Mouse (Mus musculus) MN1 (cell line): ENCODE measurements around the gene Svop.

Experiments used
- DNase-seq: peaks from one replicate; pipeline ENCODE4 v3.0.0-alpha.2; 2016; ENCODE audit warnings: low spot score

Svop gene

DNA sequence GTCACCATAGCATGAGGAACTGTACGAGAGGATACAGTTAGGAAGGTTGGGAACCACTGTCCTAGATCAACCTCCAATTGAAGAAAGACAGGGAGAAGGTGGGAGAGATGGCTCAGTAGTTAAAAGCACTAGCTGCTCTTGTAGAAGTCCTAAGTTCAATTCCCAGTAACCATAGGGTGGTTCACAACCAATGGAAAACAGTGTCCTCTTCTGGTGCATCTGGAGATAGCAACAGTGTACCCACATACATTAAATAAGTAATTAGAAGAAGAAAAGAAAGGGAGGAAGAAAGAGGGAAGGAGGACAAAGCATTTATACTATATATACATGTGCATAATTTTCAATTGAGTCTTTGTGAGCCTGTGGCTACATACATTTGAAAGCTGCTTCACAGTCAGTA, 46.2 kb downstream of the Svop start:
- DNase-seq, result peak; percentile 48

DNA sequence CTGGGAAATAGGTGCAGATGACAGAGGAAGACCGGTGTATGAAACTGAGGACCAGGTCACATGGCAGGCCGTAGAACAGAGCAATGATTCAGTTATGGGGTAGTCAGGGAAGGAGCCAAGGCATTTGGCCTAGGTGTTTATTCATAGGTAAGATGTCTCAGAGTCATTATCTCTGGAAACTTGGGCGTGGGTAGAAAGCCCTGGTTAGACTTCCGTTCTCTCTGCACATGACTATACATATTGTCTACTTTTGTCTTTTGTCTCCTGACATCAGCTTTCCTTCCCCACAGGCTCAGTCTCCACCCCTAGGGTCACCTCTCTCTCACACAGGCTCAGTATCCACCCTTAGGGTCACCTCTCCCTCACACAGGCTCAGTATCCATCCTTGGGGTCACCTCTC, 47.6 kb downstream of the Svop start:
- DNase-seq, result no peak

DNA sequence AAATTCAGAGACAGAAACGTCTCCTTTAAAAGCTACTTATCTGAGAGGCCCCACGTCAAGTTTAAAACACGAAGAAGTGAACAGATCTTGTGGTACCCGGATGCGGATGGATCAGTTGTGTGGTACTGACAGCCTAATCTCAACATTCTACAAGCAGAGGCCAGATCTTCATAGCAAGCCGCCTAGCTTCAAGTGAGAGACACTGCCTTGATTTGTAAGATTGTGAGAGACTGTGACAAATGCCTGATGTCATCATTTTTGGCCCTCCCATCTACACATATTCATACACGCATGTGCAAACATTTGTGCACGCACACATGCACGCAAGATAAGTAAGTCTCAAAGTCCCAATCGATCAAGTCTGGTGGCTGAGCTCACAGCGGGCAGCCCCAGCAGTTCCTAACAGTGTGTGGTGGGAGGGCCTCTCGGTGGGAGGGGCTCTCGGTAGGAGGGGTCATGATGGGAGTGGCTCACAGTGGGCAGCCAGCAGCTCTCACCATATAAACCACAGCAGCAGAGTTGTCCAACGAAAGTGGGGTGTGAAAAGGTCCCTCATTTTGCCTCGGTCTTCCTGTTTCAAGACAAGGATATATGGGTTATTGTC, 49.9 kb downstream of the Svop start:
- DNase-seq, result no peak

DNA sequence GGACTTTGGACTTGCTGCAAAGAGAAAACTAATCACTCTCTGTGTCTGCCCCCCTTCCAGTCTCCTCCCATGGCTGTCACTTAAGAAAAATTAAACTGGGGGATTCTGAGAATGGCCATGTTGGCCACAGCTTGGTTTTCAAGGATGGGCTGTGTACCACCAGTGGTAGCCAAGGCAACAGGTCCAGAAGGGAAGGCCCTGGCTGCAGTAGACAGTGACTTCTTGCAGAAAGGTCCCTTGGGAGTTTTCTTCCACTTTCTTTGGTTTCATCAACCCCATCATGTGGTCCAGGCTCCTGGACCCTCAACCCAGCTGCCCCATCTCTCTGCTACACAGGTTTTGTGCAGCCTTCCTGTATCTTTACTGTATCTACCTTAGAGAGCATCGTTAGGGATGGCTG, 50.5 kb downstream of the Svop start:
- no peak for DNase-seq

DNA sequence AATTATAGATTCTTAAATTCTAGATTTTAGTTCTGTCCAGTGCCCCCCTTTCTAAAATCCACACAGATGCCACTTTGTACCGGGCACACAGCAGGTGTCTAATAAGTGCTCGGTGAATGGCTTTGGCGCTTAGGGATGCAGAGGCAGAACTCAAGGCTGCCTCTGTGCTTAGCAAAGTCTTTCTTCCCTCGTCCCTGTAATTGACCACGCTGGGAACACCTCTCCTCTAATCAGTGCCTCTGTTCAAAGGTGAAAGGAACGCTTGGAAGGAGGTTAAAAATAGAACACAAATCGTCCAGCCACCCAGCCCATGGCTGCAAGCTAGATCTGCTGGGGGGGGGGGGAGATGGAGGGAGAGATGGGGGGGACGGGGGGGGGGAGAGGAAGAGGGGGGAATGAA, 50.9 kb downstream of the Svop start:
- no peak for DNase-seq

DNA sequence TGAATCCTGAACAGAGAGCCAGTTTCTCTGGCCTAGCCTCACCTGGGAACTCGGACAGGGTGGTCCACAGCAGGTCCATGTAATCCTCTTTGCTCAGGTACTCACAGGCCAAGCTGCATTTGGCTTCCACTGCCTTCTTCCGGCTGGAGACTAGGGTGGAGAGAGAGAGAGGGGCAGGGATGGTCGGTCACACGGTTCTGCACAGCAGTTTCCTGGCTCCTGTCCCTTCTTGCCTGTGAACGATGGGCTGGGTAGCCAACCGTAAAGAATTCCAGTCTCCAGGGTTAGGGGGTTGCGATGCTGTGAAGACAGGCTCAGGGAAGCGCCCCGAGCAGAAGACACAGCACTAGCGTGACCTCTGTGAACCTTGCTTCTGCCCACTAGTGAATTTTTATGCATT, 56.3 kb downstream of the Svop start:
- DNase-seq, result no peak

DNA sequence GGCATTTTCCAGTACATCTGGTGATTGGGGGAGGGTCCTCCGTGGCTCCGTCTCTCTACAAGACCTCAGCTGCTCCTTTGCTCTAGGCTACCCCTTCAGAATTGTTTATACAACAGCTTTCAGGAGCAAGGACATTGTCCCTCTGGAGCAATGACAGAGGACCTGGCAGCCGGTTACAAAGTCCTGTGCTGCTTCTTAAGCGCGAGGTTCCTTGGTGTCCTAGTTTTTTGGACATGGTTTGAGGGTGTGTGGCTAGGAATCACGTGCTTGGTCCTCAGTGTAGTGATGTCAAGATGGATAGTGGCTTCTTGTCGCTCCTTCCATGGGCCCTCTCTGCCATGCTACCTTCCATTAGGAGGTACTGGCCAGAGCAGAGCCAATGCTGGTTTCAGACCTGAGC, 57.0 kb downstream of the Svop start:
- DNase-seq, result no peak

DNA sequence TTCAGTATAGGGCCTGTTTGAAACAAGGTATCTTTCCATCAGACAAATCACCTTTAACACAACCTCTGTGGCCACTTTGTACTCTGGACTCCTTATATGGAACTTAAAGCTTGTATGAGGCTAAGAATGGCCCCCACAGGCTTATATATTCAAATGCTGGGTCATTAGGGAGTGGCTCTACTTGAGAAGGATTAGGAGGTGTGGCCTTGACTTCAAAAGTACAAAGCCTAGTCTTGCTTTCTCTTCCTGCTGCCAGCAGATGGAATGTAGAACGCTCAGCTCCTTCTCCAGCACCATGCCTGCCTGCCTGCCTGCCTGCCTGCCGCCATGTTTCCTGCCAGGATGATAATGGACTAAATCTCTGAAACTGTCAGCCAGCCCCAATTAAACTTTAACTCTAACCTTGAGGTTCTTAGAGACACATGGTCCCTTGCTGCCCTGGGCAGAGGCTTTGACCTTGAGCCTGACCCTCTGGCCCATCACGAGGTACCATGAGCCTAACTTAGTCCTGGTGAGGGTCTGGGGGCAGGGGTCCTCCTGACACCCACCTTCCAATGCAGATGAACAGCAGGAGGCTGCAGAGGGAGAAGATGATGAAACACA, 59.1 kb downstream of the Svop start:
- no peak for DNase-seq

DNA sequence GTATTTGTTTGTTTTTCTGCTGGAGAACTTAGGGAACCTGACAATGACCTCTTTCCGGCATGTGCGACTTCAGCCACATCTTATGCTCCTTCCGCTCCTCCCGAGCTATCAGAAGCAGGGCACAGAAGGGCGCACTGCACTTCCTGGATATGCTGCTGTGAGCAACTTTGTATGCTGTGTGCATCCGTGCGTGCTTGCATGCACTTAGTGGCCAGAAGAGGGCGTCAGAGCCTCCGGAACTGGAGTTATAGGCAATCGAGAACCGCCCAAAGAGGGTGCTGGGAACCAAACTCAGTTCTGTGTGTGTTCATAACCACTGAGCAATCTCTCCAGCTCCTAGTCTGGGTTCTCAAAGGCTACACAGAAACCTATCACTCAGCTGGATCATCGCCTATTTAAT, 60.7 kb downstream of the Svop start:
- no peak for DNase-seq

DNA sequence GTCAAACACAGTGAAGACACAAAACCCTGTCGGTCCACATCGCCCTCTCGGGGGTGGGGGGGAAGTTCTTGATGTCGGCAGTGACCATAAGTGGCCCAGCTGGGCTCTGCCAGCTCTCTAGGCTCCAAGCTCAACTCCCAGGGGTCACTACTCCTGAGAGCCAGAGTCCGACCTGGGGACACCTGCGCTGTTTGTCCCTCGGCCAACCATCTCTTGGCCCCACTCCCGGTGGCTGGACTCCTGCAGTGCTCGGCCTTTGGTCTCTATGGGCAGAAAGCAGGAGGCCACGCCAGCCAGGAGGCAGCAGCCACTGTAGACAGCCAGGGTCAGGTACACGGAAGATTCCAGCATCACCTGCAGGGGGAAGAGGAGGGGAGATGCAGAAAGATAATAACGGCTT, 63.3 kb downstream of the Svop start:
- no peak for DNase-seq

DNA sequence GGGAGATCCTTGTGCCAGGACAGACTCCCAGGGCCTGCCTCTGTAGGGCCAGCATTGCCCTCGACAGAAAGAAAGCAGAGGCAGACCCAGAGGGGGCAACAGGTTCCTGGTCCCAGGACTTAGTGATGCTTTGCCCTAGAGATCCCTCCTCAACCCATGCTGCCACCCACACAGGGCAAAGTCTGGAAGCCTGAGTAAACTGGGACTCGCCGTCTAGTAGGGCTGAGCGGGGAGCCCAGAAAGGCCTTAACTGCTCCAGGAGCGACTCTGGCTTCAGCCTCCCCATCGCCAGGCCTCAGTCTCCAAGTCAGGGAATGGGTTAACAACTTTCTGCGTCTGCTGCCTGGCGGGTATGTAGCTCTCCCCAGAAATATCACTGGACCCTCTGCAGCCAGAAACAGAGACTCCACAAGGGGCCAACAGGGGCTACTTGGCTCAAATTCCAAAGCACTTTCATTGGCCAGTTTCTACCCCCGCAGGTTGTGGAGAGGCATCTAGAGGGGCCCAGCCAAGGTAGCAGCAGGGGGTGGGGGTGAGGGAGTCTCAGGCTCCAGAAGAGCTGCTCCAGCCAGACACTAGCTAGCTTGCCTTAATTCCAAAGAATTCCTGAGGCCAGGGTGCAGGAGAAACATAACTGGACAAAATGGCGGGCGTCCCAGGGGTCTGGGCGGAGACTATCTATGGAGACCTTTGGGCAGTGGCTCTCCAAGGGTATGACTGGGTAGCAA, 64.0 kb downstream of the Svop start:
- no peak for DNase-seq

DNA sequence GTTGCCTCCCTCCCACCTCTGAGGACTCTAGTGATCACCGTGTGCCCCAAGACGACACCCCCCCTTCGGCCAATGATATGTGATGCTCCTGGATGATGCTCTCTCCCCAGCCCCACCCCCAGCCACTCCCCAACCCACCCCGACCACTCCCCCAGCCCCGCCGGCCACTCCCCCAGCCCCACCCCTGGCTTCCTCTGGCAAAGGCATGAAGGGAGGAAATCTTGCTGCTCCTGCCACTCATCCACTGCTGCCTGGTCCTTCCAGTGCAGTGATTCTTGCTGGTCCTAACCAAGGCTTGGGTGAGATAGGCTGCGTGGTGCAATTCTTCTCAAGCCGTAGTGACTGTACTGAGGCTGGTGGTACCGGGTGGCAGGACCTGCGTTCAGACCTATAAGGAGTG, 66.5 kb downstream of the Svop start:
- DNase-seq, result no peak

DNA sequence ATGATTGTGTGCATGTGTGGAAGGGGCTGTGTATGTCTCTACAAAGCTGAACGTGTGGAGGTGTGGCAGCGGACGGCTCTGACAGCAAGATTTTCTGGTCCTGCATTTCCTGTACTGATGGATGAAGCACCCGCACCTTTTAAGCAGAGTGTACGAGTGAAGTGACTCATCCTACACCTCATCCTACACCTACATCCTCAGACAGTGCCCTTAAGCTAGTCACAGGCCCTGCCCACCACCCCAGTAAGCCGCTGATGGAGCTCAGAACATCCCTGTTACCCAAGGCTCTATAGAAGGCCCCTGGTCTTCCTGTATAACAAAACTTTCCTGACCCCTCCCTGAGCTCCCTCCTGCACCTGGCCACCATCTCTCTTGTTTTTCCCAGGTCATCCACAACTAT, 67.0 kb downstream of the Svop start:
- no peak for DNase-seq

DNA sequence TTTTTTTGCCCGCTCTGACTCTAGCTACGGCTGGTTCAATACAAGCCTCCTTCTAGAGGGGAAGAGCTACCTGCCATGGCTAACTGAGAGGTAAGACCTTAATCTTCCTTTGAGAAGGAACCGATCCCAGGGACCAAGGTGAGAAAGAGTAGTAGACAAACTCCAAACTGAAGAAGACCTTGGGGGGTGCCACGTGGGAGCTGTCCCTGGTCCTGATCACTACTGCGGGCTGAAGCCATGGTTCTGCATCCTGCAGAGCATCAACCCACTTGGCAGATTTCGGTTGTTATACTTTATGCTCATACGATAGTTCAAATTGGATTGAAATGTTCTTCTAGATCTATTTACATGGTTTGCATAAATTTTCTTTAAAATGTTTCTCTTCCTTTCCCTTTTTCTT, 76.2 kb downstream of the Svop start:
- DNase-seq, result no peak

DNA sequence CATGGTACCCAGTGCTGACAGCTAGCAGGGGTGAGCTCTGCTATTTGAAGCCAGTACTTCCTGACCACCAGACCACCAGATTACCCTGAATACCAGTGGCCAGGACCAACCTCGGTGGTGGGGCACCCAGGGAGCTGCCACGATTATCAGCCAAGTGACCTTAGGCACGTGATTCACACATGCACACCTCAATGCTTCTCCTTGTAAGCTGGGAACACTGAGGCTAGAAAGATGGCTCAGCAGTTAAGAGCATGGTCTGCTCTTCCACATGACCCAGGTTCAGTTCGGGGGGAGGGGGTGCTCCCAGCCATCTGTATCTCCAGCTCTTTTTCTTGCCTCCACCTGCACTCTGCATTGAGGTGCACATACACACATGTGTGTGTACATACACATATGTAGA, 82.3 kb downstream of the Svop start:
- no peak for DNase-seq

DNA sequence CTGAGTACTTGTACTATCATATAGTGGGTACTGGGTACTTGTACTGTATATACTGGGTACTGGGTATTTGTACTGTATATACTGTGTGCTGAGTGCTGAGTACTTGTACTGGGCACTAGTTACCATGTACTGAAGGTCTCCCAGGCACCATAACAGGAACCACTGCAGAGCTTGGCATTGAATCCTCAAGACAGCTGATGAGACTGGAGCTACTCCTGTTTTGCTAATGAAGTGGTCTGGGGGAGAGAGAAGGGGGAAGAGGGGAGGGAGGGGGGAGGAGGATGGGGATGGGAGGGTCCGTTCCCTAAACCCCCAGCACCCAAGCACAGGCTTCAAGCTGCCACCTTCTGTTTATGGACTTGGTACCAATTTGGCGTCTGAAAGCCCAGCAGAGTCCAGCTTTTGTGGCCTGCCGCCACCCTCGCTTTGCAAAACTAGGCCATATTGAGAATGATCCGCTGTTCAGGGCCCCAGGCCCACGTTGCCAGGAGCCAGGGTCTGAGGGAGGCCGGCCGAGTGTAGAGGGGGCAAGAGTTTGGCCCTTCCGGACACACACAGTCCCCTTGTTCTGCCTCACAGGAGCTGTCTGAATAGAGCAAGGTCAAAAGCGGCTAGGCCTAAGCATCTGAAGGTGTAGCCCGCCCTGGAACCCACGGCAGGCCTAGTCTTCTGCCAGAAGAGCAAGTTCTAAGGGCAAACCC, 83.5 kb downstream of the Svop start:
- no peak for DNase-seq

DNA sequence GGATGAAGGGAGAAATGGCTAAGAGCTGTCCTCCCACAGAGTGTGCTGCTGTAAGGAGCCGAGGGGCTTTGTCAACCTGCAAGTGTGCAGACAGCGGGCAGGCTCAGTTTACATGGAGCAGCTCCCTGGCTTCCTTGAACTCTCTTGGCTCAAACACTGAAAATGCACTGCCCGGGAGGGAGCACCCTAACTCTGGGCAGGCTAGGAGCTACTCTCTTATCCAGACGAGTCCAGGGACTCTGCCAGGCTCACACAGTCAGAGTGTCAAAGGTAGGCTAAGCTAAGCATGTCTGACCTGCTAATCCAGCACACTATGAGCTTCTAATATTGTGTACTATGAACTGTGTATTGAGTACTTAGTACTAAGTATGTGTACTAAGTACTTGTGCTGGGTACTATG, 84.4 kb downstream of the Svop start:
- no peak for DNase-seq

DNA sequence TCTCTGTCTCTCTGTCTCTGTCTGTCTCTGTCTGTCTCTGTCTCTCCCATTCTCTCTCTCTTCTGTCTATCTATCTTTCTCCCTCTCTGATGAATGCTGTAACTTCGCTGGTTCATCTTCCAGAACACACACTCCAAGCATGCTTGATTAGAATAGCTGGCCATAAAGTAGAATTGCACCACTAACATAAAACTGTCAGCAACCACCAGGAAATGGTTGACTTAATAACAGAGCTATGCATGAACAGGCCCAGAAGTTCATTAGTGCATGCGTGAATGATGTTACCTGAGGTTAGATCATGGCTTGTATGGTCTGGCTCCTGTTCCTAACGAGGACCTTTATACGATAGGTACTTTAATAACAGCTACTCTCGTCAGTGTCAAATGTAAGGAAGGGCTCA, 86.3 kb downstream of the Svop start:
- DNase-seq, result no peak

DNA sequence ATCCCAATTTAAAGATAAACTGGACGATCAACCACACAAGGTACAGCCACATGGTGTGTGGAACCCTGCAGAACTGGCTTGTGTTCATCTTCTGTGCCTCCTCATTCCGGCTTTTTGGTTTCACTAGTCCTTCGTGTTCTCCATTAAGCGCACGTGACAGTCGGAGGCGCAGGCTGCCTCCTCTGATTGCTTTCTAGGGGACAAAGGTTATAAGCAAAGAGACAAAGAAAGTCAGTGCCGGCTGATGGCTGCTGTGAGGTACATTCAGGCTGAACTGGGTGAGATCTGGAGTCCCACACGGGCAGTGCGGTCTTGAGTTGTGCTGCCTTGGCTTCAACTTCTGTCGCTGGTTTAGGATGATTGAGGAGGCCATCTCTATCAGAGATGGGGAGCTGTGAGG, 86.8 kb downstream of the Svop start:
- DNase-seq, result no peak

DNA sequence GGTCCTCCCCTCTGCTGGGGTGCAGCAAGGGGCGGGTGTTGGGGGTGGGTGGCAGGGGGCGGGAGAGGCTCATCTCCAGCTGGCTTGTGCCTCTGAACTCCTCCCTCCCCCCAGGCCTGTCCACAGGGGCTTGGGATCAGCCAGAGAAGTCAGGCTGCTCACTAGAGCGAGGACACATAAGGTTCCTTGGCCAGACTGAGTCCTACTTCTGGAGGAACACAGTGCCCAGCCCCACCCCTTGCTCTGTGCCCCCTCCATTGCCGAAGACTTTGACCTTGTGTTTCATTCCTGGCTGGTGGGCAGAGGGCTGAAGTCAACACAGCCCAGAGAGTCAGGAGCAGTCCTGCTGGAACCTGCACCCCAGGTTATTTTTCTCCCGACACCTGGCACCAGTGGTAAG, 87.8 kb downstream of the Svop start, which contains the start of gene Dao:
Dao (plus strand) TSS at position 162 of the 400 bp plus-strand sequence.
- no peak for DNase-seq

DNA sequence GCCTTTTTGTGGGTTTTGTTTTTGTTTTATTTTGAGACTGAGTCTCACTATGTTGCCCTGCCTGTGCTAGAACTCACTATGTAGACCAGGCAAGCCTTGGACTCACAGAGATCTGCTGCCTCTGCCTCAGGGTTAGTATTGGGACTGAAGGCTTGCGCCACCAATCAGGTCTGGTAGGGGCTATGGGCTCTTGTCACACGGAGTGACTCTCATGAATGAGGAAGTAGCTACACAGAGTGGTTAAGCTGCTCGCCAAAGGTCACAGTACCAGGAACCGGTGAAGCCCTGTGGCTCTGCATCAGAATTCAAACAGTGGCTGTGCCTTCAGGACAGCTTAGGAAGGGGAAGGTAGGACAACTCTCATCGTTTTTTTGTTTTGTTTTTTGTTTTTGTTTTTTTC, 92.0 kb downstream of the Svop start:
- DNase-seq, result no peak

DNA sequence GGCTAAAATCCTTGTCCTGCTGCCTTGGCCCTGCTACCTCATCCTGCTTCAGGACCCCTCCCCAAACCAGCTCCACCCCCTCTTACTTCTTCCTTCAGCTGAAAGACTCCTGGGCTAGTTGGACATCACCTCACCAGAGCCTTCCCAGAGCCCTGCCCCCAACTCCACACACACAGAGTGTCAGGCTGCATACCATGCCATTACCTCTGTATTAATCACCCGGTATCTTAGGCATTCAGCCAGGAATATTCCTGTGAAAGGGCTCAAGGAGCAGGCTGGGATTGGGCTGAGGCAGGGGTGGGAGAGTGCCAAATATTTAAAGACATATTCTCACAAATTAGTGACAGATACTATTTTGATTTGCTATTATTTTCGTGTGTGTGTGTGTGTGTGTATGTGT, 94.9 kb downstream of the Svop start:
- peak; percentile 55 for DNase-seq
